Mouse (Mus musculus): ENCODE measurements around the gene Herc1.
"Not testable (repeated sequence)": the region's sequence is repeated elsewhere in the genome, so short reads cannot be mapped to it uniquely, and the experiment has no call there.

Herc1 gene

DNA sequence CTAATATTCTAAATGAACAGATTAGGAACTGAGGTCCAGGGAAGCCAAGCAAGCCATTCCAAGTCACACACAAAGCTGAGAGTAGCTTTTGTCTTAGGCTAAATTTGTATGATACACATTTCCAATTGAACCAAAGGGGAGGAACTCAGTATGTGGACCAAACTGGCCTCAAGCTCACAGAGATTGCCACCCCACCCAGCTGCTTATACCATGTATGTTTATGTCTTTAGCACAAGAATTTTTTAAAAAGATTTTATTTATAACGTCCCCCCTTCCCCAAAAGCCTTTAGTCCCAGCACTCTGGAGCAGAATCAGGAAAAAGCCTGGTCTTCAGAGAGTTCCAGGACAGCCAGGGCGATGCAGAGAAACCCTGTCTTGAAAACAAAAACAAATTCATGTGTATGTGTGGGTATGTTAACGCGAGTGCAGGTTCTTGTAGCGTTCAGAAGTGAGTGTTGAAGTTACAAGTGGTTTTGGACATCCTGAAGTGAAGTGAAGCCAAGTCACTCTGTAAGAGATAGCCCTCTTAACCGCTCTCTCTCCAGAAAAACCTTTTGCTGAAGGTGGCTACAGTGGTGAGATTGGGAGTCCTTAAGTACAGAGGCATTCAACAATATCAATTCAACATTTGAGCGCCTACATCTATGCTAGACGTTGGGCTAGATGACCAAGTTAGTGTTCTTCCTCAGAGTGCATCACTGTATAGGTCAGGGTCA is 948 bp upstream of the Herc1 start:
- DNase-seq (ENCODE audit: low read depth, low spot score): no peak

DNA sequence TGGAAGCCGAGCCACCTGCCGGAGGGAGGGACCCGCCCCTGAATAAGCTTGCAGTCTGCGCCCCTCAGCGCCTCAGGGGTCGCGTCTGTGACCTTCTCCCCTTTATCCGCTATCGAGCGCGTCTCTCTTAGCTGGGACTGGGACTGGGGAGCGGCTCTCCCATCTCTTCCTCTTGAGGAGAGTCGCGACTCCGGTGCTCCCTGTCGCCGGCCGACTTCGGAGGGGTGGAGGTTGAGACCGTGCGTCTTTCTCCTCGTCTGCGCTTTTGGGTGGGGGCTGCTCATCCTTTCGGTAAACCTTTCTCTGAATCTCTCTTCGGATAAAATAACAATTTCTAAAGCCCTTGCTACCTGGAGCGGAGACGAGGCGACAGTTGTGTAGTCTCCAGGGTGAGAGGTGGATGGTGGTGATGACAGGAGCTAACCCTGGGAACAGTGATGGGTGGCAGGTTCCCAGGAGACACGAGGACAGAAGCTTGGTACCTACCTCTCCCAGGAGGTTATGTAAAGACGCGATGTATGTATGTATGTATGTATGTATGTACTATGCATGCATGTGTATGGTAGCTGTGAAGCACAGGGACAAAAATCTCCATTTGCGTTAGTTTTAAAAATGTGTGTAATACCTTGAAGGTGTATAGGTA is 659 bp downstream of the Herc1 start:
- peak; percentile 63 for DNase-seq (ENCODE audit: low read depth, low spot score)

DNA sequence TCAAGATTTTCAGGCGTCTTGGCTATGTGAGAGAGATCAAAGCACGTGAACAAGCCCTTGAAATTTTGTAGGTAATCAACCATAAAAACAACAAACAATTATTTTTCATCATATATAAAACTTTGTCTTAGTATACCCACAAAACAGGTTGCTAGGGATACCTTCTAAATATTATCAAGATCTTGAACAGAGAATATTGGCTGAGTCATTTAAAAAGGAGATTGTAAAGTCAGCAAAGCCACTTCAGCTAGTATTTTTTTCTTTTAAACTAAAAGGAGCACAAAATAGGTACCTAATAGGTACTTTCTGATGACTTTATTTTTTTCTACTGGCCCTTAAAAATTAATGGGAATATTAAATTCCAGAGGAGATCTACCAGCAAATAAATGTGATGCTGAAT is 2.5 kb downstream of the Herc1 start:
- no peak for DNase-seq (ENCODE audit: low read depth, low spot score)

DNA sequence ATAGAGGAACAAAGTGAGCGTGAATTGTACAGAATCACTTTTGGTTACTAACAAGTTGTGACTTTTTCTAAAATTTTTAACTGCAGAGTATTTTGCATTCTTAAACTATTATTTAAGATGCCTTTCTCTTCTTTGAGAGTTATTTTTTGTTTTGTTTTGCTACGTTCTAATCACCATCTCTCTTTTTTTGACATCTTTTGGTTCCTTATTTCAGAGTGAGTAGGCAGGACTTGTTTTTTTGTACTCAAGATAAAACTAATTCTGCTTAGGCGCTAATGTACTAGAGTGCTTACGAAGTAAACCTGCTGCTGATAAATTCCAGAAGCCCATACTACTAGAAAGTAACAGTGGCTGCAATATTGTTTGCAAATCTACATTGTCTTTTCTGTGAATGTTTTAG is 8.9 kb downstream of the Herc1 start:
- no peak for DNase-seq (ENCODE audit: low read depth, low spot score)

DNA sequence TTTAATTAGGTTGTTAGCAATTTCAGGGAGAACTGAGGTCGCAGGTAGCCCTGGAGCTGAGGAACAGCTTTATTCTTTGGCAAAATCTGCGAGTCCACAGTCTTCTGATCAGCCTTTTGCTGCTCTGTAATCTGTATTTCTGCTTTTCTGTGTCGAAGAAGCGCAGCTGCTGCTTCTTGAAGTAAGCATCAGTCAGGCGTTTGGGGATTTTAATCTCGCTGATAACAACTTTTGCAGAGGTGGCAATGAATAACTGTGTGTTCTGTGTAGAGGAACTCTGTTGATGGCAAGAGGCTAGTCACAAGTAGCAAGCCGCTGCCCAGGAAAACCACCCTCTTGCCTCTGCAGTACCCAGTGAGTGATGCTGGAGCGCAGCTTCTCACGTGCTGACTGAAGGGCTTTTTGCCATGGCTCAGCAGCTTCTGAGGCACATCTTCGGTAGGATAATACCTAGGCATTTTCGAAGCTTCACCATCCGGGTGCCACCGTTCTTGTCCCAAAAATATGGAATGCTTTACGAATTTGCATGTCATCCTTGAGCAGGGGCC is 10.0 kb downstream of the Herc1 start:
- DNase-seq (ENCODE audit: low read depth, low spot score): no peak

DNA sequence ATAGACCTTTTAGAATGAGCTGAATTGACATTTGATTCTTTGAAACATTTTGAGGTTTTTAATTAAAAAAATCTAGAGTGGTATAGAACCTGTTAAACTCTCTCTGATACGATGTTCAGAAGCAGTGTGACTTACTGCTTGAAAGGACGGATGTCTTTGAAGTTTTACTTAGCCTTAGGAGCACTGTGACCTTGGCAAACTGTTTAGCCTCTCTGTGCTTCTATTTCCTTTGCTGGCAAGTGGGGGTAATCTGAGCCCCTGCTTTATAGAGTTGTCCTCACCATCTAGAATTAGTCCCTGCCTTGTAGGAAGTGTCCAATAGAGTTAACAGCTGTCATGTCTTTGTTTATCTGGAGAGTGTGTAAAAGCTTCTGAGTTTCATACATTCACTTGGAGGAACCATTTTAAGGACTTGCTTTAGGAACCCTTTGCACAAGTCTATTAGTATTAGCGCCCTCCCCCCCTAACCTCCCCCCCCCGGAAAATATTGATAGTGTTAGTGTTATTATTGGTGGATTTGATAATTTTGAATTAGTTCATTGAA is 18.7 kb downstream of the Herc1 start:
- DNase-seq (ENCODE audit: low read depth, low spot score): no peak

DNA sequence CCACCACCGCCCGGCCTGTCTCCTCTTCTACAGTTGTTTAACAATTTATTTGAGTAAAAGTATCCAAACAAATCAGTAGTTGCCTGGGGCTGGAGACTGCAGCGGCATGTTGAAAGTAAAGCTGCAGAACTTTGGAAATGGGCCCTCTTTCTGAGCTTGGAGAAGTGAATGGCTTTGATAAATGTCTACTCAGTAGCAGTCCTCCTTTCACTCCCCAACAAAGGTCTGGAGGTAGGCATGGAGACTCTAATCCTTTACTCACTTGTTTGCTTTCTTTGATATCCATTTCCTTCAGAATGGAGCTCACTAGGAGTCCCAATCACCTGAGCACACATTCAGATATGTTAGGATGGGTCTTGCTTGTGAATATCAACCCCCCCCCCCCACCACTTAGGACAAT is 20.1 kb downstream of the Herc1 start:
- no peak for DNase-seq (ENCODE audit: low read depth, low spot score)

DNA sequence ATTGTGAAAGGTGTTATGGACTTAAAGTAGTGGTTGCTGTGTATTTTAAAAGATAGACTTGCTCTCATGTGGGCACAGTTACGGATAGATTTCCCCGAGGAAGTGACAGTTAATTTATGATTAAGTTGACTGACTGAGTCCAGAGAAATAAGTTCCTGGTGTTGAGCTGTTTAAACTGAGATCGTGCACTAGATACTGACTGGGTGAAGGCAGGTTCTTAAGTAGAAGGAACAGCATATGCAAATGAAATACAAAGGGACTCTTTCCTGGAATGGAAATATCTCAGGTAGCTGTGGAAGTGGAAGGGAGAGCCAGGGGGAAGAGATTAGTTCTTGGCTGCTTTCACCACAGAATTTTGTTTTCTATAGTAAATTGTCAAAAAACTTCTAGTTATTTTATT is 20.6 kb downstream of the Herc1 start:
- DNase-seq (ENCODE audit: low read depth, low spot score): no peak

DNA sequence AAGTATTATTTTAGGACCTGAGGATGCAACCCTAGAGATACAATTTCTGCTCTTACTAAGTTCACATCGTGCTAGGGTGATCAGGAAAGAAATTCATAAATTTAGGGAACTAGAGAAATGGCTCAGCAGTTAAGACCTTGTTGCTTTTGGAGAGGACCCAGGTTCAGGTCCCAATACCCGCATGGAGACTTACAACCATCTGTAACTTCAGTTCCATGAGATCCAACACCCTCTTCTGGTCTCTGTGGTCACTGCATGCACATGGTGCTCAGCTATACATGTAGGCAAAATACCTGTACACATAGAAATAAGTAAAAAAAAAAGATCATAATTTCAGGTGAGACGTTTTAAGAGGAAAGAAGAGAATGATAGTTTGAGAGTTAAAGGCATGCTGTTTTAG is 23.2 kb downstream of the Herc1 start:
- DNase-seq (ENCODE audit: low read depth, low spot score): peak; percentile 41

DNA sequence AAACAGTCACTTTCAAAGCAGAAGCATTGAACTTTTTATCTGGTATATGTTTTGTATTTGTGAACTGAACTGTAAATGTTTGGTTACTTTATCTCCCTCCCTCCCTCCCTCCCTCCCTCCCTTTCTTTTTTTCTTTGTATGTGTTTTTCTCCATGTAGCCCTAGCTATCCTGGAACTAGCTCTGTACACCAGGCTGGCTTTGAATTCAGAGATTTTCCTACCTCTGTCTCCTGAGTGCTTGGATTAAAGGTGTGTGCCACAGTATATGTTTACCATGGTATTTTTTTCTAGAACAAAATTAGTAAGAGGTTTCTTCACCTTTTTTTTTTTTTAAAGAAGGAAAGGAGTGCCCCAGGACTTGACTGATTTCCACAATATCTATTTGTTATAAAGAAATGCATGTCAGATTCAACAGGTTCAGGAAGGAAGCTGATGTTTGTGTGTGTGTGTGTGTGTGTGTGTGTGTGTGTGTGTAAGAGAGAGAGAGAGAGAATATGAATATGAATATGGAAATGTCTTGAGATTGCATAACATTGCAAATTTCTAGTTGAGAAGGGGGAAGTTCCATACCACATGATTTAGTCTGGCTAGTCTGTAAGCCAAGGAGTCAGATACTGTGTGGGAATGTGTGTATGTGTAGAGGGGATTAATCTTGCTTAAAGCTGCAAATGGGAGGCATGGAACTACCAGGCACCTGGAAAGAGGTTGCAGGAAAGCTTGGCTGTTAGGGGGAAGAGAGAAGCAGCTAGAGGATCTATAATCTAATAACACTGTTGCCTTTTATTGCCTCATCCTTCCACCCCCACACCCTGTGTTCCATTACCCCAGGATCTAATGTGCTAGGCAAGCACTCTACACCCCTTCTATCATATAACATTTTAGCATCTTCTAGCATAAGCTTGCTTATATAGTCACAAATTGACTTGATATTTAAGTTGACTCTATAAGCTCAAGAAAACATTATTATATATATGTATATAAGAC is 24.5 kb downstream of the Herc1 start:
- DNase-seq (ENCODE audit: low read depth, low spot score): no peak

DNA sequence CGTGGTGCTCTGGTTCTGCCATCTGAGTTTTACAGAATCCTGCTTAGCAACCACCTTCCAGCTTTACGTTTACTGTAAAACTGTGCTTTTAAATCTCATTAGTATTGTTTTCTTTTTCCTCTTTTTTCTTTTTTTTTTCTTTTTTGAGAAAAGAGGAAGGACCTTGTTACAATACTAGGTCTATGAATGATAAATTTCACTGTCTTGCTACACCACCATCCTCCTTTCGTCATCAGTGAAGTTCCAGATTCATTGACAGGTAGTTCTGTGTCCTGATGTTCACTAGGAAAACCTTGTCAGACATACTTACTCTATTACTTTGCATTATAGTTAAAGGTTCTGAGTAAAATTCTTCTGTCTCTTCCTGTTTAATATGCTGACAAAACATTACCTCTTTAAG is 33.2 kb downstream of the Herc1 start:
- no peak for DNase-seq (ENCODE audit: low read depth, low spot score)

DNA sequence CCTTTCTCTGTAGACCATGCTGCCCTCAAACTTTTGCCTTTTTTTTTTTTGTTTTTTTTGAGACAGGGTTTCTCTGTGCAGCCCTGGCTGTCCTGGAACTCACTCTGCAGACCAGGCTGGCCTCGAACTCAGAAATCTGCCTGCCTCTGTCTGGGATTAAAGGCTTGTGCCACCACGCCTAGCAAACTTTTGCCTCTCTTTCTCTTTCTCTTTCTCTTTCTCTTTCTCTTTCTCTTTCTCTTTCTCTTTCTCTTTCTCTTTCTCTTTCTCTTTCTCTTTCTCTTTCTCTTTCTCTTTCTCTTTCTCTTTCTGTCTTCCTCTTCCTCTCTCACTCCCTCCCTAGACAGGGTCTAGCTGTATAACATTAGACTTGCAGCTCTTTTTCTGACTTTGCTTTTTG is 40.1 kb downstream of the Herc1 start:
- DNase-seq (ENCODE audit: low read depth, low spot score): not testable (repeated sequence)

DNA sequence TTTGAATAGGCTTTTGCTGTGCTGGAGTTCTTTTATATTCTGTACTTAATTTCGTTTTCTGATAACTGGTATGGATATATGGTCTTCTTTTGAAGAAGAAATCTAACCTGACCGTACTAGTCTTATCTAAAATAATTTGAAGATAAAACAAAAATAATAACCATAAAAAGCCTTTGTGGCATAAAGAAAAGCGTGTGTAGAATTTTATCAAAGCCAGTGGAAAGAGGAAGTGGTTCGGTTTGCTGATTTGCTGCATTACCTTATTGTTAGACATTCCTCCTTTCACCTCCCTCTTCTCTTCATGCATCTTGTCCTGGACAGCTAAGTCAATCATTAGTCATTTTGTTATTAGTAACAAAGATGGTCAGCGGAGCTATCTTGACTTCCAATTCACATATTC is 43.1 kb downstream of the Herc1 start:
- no peak for DNase-seq (ENCODE audit: low read depth, low spot score)

DNA sequence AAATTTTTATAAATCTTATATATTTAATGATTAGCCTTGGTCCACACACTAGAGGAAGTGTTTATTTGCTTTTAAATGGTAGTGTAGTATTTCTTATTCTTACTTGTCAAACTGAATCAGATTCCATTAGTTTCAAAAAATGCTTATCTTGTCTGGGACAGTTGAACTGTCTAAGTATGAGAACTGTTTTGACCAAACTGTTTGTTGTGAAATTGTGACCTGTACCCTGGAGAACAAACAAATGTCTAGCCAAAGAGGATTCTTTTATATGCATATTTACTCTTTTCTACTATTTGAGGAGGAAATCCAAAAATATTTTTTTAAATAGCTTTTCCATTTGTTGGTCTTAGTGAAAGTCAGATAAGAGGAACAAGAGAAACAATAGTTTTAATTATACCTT is 73.2 kb downstream of the Herc1 start:
- no peak for DNase-seq (ENCODE audit: low read depth, low spot score)

DNA sequence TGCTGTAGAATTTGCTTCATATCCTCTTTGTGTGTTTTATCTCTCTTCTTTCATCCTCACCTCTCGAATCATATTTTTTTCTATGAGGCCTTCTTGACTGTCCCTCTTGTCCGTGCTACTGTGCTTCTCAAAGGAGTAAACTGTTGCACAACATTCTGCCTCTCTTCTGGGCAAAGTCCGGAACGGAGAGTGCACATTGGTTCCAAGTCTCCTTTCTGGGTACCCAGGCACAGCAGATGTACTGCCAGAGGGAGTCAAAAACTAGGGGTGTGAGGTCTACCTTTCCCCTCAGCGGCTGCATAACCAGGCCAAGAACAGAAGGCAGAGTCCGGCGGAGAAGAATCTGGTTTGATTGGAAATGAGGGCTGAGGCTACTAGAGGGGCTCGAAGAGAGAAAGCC is 89.8 kb downstream of the Herc1 start:
- DNase-seq (ENCODE audit: low read depth, low spot score): no peak

DNA sequence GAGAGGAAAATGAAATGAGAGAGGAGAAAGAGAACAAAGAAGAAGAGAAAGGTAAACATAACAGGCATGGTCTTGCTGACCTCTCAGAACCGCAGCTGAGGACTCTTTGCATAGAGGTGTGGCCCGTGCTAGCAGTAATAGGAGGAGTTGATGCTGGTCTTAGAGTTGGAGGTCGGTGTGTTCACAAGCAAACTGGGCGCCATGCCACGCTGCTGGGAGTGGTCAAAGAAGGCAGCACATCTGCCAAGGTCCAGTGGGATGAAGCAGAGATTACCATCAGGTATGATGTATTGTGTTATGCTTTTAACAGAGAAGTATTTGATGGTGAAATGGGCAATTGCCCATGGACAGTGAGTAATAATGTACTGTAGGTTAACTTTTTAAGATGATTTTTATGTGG is 98.0 kb downstream of the Herc1 start:
- no peak for DNase-seq (ENCODE audit: low read depth, low spot score)

DNA sequence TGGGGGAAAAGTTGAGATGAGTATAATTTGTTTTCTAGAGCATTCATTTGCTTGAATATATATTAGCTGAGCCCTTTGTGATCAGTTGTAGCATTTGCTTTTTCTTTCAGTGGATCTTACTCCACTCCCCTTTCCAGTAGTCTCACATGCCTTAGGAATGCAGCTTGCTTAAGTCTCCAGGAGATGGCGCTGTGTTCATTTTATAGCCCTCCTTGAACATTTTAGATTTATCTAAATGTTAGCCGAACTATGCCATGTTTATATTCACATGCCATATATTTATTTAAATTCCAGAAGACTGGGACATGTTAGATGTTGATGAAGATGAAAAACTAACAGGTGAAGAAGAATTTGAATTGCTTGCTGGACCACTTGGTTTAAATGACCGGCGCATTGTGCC is 114.8 kb downstream of the Herc1 start:
- DNase-seq (ENCODE audit: low read depth, low spot score): peak; percentile 52

DNA sequence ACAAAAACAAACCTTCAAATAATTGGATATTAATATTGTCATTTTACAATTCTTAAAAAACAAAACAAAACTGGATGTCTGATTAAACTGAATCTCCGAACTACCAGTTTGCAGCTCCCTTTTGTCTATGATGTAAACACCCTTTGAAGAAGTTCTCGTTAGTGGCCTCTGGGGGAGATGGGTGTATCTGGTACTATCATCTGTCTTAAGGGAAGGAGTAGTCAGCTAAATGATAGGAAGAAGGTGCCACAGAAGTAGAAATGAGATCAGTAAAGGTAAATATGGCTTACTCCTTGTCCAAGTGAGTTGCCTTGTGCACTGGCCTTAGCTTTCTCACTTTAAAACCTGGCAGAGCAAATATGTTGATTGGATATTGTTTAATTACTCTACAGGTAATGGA is 127.5 kb downstream of the Herc1 start:
- DNase-seq (ENCODE audit: low read depth, low spot score): no peak

DNA sequence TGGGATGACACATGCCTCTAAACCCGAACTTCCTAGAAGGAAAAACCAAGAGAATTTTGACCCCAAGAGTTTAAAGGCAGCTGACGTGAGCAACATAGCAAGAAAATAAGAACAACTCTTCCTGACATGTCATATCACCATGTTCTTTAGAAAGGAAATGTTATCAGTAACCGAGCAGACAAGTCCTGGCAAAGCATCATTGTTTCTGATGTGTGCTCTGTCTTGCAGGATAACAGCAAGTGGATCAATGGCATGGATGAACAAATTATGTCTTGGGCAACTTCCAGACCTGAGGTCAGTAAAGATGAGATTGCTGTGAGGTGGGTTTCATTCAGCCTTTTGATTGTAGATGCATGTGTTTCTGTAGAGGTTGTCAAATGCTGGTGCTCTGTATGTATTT is 133.2 kb downstream of the Herc1 start:
- no peak for DNase-seq (ENCODE audit: low read depth, low spot score)

DNA sequence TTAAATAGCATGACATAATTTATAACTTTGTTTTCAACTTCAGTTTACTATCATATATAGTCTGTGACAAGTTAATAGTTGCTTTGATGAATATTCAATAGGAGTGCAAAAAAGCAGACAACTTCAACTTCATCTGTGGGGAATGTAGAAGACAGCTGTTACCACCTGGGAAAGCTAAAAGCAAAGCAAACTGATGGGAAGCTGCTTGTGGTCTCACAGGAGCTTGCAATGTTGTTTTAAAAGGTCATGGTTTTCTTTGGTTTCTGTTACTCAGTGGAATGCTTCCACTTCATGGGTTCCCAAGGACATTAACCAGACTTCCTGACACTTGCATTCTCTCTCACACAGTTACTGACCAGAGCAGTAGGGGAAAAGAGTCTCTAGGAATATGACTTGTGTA is 138.5 kb downstream of the Herc1 start:
- DNase-seq (ENCODE audit: low read depth, low spot score): no peak

DNA sequence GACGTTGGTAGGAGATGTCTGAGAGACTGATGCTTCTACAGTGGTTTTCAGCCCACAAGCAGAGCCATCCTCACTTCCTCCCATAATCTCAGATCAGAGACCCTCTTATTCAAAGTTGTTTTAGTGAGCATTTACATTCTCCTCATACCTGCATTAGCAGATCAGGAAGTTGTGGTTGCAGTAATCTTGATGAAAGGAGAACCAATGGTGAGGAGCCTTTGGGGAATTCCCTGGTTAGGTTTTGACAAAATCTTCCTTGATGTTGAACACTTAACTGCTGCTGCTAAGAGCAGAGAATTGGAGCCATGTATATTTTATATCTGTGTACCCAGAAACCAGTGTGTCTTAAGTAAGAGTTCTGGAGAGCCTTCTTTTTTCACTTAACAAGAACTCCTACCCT is 142.1 kb downstream of the Herc1 start:
- DNase-seq (ENCODE audit: low read depth, low spot score): no peak

DNA sequence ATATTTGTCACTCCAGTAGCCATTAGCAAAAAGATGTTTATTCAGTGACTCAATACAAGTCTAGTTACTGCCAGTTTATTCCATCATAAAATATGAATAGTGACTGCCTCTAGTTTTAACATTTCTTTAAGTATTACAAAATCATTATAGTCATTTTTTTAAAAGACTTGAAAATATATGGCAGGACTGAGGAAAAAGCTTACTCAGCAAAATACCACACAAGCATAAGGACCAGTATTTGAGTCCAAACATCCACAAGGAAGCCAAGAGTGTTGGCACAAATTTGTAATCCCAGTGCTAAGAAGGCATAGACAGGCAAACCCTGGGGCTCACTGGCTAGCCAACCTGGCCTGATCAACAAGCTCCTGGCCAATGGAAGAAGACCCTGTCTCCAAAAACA is 143.7 kb downstream of the Herc1 start:
- DNase-seq (ENCODE audit: low read depth, low spot score): no peak

Data from ES-CJ7 (cell line).